Mouse (Mus musculus): ENCODE results near the gene Atp6v1g2.

- TF ChIP-seq CTCF (IDR thresholded peaks at IDR 0.05; ENCODE audit: extremely low read depth, insufficient read depth, low read length) (no peak), POLR2A (IDR thresholded peaks at IDR 0.05; ENCODE audit: extremely low read depth, insufficient read depth, low read length) (no peak)
Observed at GRCm38 (mm10) chr17:35255704-35256103, 22.2 kb downstream of the Atp6v1g2 start.
